Mouse (Mus musculus) gastrocnemius, adult 2 months (tissue): ENCODE data around the gene Flt3. TPM values are rescaled to one million over a fixed set of nuclear protein-coding genes. Genes with fewer than 3 reads are reported as not detected.
A peak's percentile ranks its signal among the peaks of the same experiment; 100 is the strongest.

Experiments
- DNase-seq: peaks from one replicate; pipeline ENCODE4 v3.0.0; 2022
- H3K27ac ChIP-seq: fragments of 200-600 bp; 2 replicates; pipeline ENCODE4 v1.8.1; 2022; ENCODE audit warnings: mild to moderate bottlenecking
- H3K4me3 ChIP-seq: fragments of 200-600 bp; 2 replicates; pipeline ENCODE4 v1.8.1; 2022; ENCODE audit warnings: mild to moderate bottlenecking, moderate library complexity
- CTCF ChIP-seq: fragments of 200-600 bp; IDR thresholded peaks from 2 replicates; pipeline ENCODE4 v1.8.1; 2022; ENCODE audit warnings: antibody characterized with exemption, mild to moderate bottlenecking, moderate library complexity
- intact Hi-C: fragments of 180-260 bp; cut with DNase I; formaldehyde crosslinking; loops from one replicate; pipeline ENCODE4 v1.15.1; 2025
- total RNA-seq, 2 experiments: library from RNA; stranded (reverse); gene quantifications; 2 replicates each; pipeline ENCODE4 v1.2.3; 2021

Flt3 gene
- total RNA-seq, 2 experiments from 2014 or later = not detected

- DNase-seq = no peak
- TF ChIP-seq CTCF = no peak
- intact Hi-C loops = no loop called here
- no peak overlapping the region for H3K4me3 ChIP-seq
- no peak overlapping the region for H3K27ac ChIP-seq
Measured at GRCm38 (mm10) chr5:147338967-147339366, 61.3 kb downstream of the Flt3 start.

- TF ChIP-seq CTCF = no peak
- H3K27ac ChIP-seq = no peak overlapping the region
- no peak overlapping the region for H3K4me3 ChIP-seq
- DNase-seq = no peak
- intact Hi-C loops = no loop called here
Measured at GRCm38 (mm10) chr5:147332711-147333110, 67.6 kb downstream of the Flt3 start.

GRCm38 (mm10) chr5:147331547-147331946, 68.7 kb downstream of the Flt3 start:
- H3K4me3 ChIP-seq = no peak overlapping the region
- H3K27ac ChIP-seq = no peak overlapping the region
- intact Hi-C loops = no loop called here
- DNase-seq = peak; percentile 29
- peak; percentile 57 for TF ChIP-seq CTCF

GRCm38 (mm10) chr5:147329946-147330345, 70.3 kb downstream of the Flt3 start:
- intact Hi-C loops = no loop called here
- Histone ChIP-seq H3K27ac (no peak overlapping the region), H3K4me3 (no peak overlapping the region)
- no peak for TF ChIP-seq CTCF
- DNase-seq = no peak

- DNase-seq = no peak
- TF ChIP-seq CTCF = peak; percentile 21; the same call in 1 of the 2 replicates
- Histone ChIP-seq H3K4me3 (no peak overlapping the region), H3K27ac (no peak overlapping the region)
- intact Hi-C loops = no loop called here
Measured at GRCm38 (mm10) chr5:147327636-147328035, 72.7 kb downstream of the Flt3 start.

- intact Hi-C loops = no loop called here
Measured at GRCm38 (mm10) chr5:147325931-147326330, 74.4 kb downstream of the Flt3 start.

GRCm38 (mm10) chr5:147323237-147323917, 76.9 kb downstream of the Flt3 start:
- DNase-seq = peak; percentile 67
- Histone ChIP-seq H3K27ac (no peak overlapping the region), H3K4me3 (no peak overlapping the region)
- intact Hi-C loops = loop anchor here (2.0 to 5.0 kb wide), 3 partner anchors 341 to 616 kb away; no protein-coding TSS in a partner anchor
- peak; percentile 88 for TF ChIP-seq CTCF

More at GRCm38 (mm10) chr5:147325931-147326330, 74.4 kb downstream of the Flt3 start:
- Histone ChIP-seq H3K4me3 (no peak overlapping the region), H3K27ac (no peak overlapping the region)
- TF ChIP-seq CTCF = no peak
- DNase-seq = no peak

- no peak for DNase-seq
- intact Hi-C loops = loop anchor here (2.0 to 5.0 kb wide), 3 partner anchors 340 to 615 kb away; no protein-coding TSS in a partner anchor
- no peak for TF ChIP-seq CTCF
- Histone ChIP-seq H3K4me3 (no peak within 1 kb of the TSS), H3K27ac (no peak within 1 kb of the TSS)
Measured at GRCm38 (mm10) chr5:147322183-147322582, 78.1 kb downstream of the Flt3 start, which contains the start of gene Urad. TSS of gene Urad (minus strand) at chr5:147322440.

- no peak for DNase-seq
- no peak overlapping the region for H3K4me3 ChIP-seq
- no peak overlapping the region for H3K27ac ChIP-seq
- peak; percentile 82 for TF ChIP-seq CTCF
- intact Hi-C loops = loop anchor here (2.0 to 10.0 kb wide), 5 partner anchors 92 to 645 kb away; no protein-coding TSS in a partner anchor
Measured at GRCm38 (mm10) chr5:147319653-147320052, 80.6 kb downstream of the Flt3 start.

DNA sequence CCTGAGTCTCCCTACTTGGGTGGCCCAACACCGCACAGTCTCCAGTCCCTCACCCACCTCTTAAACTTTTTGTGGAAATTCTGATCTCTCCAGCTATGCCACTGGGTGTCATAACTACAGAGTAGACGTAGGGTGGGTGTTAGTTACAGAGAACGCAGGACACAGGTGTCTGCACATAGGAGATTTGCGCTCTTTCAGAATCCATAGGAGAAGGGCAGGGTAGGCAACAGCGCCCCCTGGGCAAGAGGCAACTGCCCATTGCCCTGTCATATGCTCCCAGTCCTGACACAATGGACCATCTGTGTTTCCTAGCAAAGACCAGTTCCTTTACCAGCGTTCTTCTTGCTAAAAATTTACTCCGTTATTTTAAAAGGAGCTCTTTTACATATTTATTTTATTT, 82.3 kb downstream of the Flt3 start:
- DNase-seq = no peak
- no peak overlapping the region for H3K4me3 ChIP-seq
- H3K27ac ChIP-seq = no peak overlapping the region
- intact Hi-C loops = loop anchor here (2.0 to 10.0 kb wide), 3 partner anchors 91 to 643 kb away; no protein-coding TSS in a partner anchor
- TF ChIP-seq CTCF = peak; percentile 48

DNA sequence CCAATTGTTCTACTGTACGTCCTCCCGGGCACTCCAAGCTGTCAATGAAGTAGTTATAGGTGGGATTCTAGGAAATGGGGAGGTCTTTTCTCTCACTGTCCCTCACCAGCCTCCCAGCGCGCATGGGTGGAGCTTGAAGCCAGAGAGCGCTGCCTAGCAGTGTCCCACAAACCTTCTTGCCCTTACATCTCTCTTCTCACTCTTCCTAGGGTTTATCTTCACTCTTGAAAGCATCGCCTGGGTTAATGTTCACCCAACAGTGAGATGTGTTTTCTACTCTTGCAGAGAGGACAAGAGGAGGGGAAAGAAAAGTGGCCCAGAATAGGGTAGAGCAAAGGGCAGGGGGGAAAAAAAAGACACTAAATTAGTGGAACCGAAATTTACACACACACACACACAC, 83.0 kb downstream of the Flt3 start:
- no peak for TF ChIP-seq CTCF
- DNase-seq = no peak

GRCm38 (mm10) chr5:147315432-147316075, 84.7 kb downstream of the Flt3 start:
- intact Hi-C loops = loop anchor here (5.0 to 10.0 kb wide), 2 partner anchors 88 to 641 kb away; no protein-coding TSS in a partner anchor
- no peak for TF ChIP-seq CTCF
- Histone ChIP-seq H3K27ac (no peak overlapping the region), H3K4me3 (peak overlapping the region; percentile 45)
- DNase-seq = no peak

More for the DNA sequence above, 83.0 kb downstream of the Flt3 start:
- no peak overlapping the region for H3K4me3 ChIP-seq
- intact Hi-C loops = loop anchor here (5.0 to 10.0 kb wide), 2 partner anchors 90 to 643 kb away; no protein-coding TSS in a partner anchor
- H3K27ac ChIP-seq = no peak overlapping the region

DNA sequence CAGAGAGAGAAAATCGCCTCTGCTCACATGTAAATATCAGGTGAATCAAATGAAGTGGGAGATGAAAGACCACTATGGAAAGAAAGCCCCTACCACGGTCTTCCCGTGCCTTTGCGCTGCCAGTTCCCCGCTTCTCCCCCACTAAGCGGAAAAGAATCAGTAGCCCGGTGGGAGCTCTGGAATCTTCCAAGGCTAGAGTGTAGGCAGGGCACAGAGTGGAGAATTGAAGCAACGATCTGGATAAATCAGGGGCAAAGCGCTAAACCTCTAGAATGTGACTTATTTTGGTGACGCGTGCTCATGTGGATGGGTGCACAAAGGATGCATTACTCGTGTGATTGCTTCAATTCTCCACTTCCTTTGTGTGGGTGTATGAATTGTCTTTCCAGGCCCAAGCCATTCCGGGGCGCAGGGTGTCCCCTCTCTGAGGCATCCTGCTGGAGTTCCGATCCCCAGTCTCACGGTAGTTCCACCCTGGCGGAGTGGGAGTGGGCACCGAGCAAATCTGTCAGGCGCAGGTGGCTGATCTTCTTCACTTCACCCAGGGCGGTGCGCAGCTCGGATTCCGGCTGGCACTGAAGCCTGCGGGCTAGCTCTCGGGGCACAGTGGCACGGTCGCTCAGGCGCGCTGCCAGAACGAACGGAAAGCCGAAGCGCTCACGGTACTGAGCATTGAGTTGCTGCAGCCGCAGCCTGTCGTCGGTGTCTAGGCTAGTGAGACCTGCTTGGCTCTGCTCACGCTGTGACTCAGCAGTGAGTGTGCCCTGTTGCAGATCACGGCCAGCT, 85.5 kb downstream of the Flt3 start:
- intact Hi-C loops = loop anchor here (5.0 to 10.0 kb wide), 2 partner anchors 88 to 640 kb away; no protein-coding TSS in a partner anchor
- DNase-seq = peak; percentile 75
- Histone ChIP-seq H3K4me3 (peak overlapping the region; percentile 45), H3K27ac (no peak overlapping the region)
- no peak for TF ChIP-seq CTCF
